Mouse (Mus musculus) liver, embryonic 16.5 days (tissue): ENCODE data around the gene Ufc1. TPM values are rescaled to one million over a fixed set of nuclear protein-coding genes. Genes with fewer than 3 reads are reported as not detected.
"Not testable (repeated sequence)": the region's sequence is repeated elsewhere in the genome, so short reads cannot be mapped to it uniquely, and the experiment has no call there.

ENCODE experiments used
- ATAC-seq: fragments of 200-750 bp; cut with Nextera tagmentation; 2 replicates; pipeline ENCODE4 v1.8.0; 2017; ENCODE audit warnings: low read depth, mild to moderate bottlenecking, moderate number of reproducible peaks, moderate library complexity
- H3K27ac ChIP-seq: fragments of 300-500 bp; sonication (generic); 2 replicates; pipeline ENCODE4 v1.5.1; 2014; ENCODE audit warnings: mild to moderate bottlenecking, low read length
- H3K27me3 ChIP-seq: fragments of 300-500 bp; sonication (generic); 2 replicates; pipeline ENCODE4 v1.6.1; 2014; ENCODE audit warnings: low read depth, low read length, mixed read lengths; ENCODE audit not compliant: control insufficient read depth, insufficient read depth
- H3K36me3 ChIP-seq: fragments of 300-500 bp; sonication (generic); 2 replicates; pipeline ENCODE4 v1.6.1; 2014; ENCODE audit warnings: mild to moderate bottlenecking; ENCODE audit not compliant: control insufficient read depth, insufficient read depth
- H3K4me1 ChIP-seq: fragments of 300-500 bp; sonication (generic); 2 replicates; pipeline ENCODE4 v1.6.1; 2014; ENCODE audit warnings: low read depth, low read length, mixed read lengths; ENCODE audit not compliant: control insufficient read depth
- H3K4me2 ChIP-seq: fragments of 300-500 bp; sonication (generic); 2 replicates; pipeline ENCODE4 v1.6.1; 2014; ENCODE audit warnings: low read depth, low read length, mixed read lengths
- H3K4me3 ChIP-seq: fragments of 300-500 bp; sonication (generic); 2 replicates; pipeline ENCODE4 v1.5.1; 2014; ENCODE audit warnings: low read depth, mild to moderate bottlenecking, low read length
- H3K9ac ChIP-seq: fragments of 300-500 bp; sonication (generic); 2 replicates; pipeline ENCODE4 v1.6.1; 2014; ENCODE audit warnings: low read depth, low read length
- H3K9me3 ChIP-seq: fragments of 300-500 bp; sonication (generic); replicated peaks from 2 replicates; pipeline ENCODE4 v1.6.1; 2016; ENCODE audit warnings: low read length; ENCODE audit not compliant: control insufficient read depth
- WGBS: fragments of 180-500 bp; shearing (Covaris S2); extraction: QIAGEN DNeasy Blood & Tissue Kit; methylation state at CpG from one replicate; pipeline ENCODE4 v1.1.7; 2014; ENCODE audit not compliant: insufficient replicate concordance; 5-methylcytosine and 5-hydroxymethylcytosine counted together
- polyA plus RNA-seq: library from polyadenylated mRNA; unstranded; fragments of >200 nt; fragmentation: Nextera tagmentation; extraction: Ambion mirVana; gene quantifications from 2 replicates; pipeline ENCODE4 v1.2.1, GENCODE M21; 2015

Ufc1 gene
- polyA plus RNA-seq, 1 experiment from 2014 or later, result 40.3 TPM

GRCm38 (mm10) chr1:171248386-171249226 lies 46.2 kb downstream of the Ufc1 start:
- H3K27ac ChIP-seq, result no peak overlapping the region
- 26% methylated on average over 3 of the region's 3 CpGs for WGBS
- peaks cover 3% of the 10 kb centered on the region; the same call in 1 of the 2 replicates for H3K36me3 ChIP-seq
- no peak for ATAC-seq
- no peak overlapping the region for H3K9ac ChIP-seq
- peaks cover 31% of the 10 kb centered on the region for H3K27me3 ChIP-seq
- peaks cover 20% of the 10 kb centered on the region for H3K4me1 ChIP-seq
- no peak overlapping the region for H3K4me3 ChIP-seq
- H3K4me2 ChIP-seq, result no peak overlapping the region
- no peaks in the 10 kb centered on the region for H3K9me3 ChIP-seq

- WGBS, result 14% methylated on average over 4 of the region's 4 CpGs
Measured at GRCm38 (mm10) chr1:171247916-171248315, 46.9 kb downstream of the Ufc1 start.

GRCm38 (mm10) chr1:171247453-171247841 lies 47.4 kb downstream of the Ufc1 start:
- H3K36me3 ChIP-seq, result peaks cover 3% of the 10 kb centered on the region; the same call in 1 of the 2 replicates
- H3K9ac ChIP-seq, result peak overlapping the region; percentile 65
- H3K27me3 ChIP-seq, result peaks cover 26% of the 10 kb centered on the region
- no peaks in the 10 kb centered on the region for H3K9me3 ChIP-seq
- ATAC-seq, result peak; percentile 11; the same call in 1 of the 2 replicates
- H3K4me1 ChIP-seq, result peaks cover 20% of the 10 kb centered on the region
- H3K4me3 ChIP-seq, result peak overlapping the region; percentile 71
- peak overlapping the region; percentile 91 for H3K4me2 ChIP-seq
- peak overlapping the region; percentile 86 for H3K27ac ChIP-seq
- 8% methylated on average over 13 of the region's 13 CpGs for WGBS

More at GRCm38 (mm10) chr1:171247916-171248315, 46.9 kb downstream of the Ufc1 start:
- peaks cover 20% of the 10 kb centered on the region for H3K4me1 ChIP-seq
- peaks cover 3% of the 10 kb centered on the region; the same call in 1 of the 2 replicates for H3K36me3 ChIP-seq
- no peaks in the 10 kb centered on the region for H3K9me3 ChIP-seq
- peak overlapping the region; percentile 71 for H3K4me3 ChIP-seq
- H3K27me3 ChIP-seq, result peaks cover 31% of the 10 kb centered on the region
- H3K4me2 ChIP-seq, result peak overlapping the region; percentile 91
- peak overlapping the region; percentile 86 for H3K27ac ChIP-seq
- ATAC-seq, result no peak
- peak overlapping the region; percentile 65; the same call in 1 of the 2 replicates for H3K9ac ChIP-seq

- under 1% methylated on average over 41 of the region's 41 CpGs for WGBS
- Histone ChIP-seq H3K9me3 (no peaks in the 10 kb centered on the region), H3K4me3 (peak overlapping the region; percentile 71), H3K4me2 (peak overlapping the region; percentile 91), H3K36me3 (peaks cover 3% of the 10 kb centered on the region; the same call in 1 of the 2 replicates), H3K9ac (peak overlapping the region; percentile 74), H3K27me3 (peaks cover 20% of the 10 kb centered on the region), H3K27ac (peak overlapping the region; percentile 86), H3K4me1 (peaks cover 20% of the 10 kb centered on the region)
- ATAC-seq, result peak; percentile 95
Measured at GRCm38 (mm10) chr1:171246709-171247452, 47.9 kb downstream of the Ufc1 start.

- 83% methylated on average over 8 of the region's 8 CpGs for WGBS
- Histone ChIP-seq H3K4me2 (no peak overlapping the region), H3K4me1 (peaks cover 20% of the 10 kb centered on the region), H3K4me3 (no peak overlapping the region), H3K9ac (no peak overlapping the region), H3K36me3 (peaks cover 3% of the 10 kb centered on the region; the same call in 1 of the 2 replicates), H3K27me3 (peaks cover 6% of the 10 kb centered on the region), H3K27ac (no peak overlapping the region), H3K9me3 (no peaks in the 10 kb centered on the region)
- no peak for ATAC-seq
Measured at GRCm38 (mm10) chr1:171245353-171245752, 49.5 kb downstream of the Ufc1 start.

- H3K9ac ChIP-seq, H3K9me3 ChIP-seq, ATAC-seq, H3K4me3 ChIP-seq, H3K27ac ChIP-seq, H3K4me2 ChIP-seq, H3K27me3 ChIP-seq: not testable (repeated sequence)
- WGBS, result 78% methylated on average over 12 of the region's 12 CpGs
- Histone ChIP-seq H3K36me3 (peaks cover 14% of the 10 kb centered on the region), H3K4me1 (peaks cover 12% of the 10 kb centered on the region)
Measured at GRCm38 (mm10) chr1:171241952-171242351, 52.9 kb downstream of the Ufc1 start.

GRCm38 (mm10) chr1:171240911-171241310 lies 53.9 kb downstream of the Ufc1 start:
- H3K9ac ChIP-seq, result no peak overlapping the region
- no peak for ATAC-seq
- H3K4me3 ChIP-seq, result no peak overlapping the region
- no peaks in the 10 kb centered on the region for H3K27me3 ChIP-seq
- peaks cover 22% of the 10 kb centered on the region for H3K36me3 ChIP-seq
- H3K4me2 ChIP-seq, result no peak overlapping the region
- H3K4me1 ChIP-seq, result peaks cover 6% of the 10 kb centered on the region
- no peaks in the 10 kb centered on the region for H3K9me3 ChIP-seq
- no peak overlapping the region for H3K27ac ChIP-seq
- 80% methylated on average over 10 of the region's 10 CpGs for WGBS

- Histone ChIP-seq H3K4me2 (no peak overlapping the region), H3K9ac (no peak overlapping the region), H3K4me3 (no peak overlapping the region), H3K27me3 (no peaks in the 10 kb centered on the region), H3K36me3 (peaks cover 22% of the 10 kb centered on the region), H3K27ac (no peak overlapping the region), H3K9me3 (no peaks in the 10 kb centered on the region), H3K4me1 (peaks cover 3% of the 10 kb centered on the region; the same call in 1 of the 2 replicates)
- 69% methylated on average over 15 of the region's 15 CpGs for WGBS
- ATAC-seq, result no peak
Measured at GRCm38 (mm10) chr1:171239992-171240744, 54.7 kb downstream of the Ufc1 start.
